Mouse (Mus musculus) cerebellum, adult 18-20 months (tissue): ENCODE measurements at regions not wholly inside any gene's neighbourhood (a gene's known extent, or its start where the extent isn't known, plus 50 kb on each side); places are given as distances from the start of the nearest gene placed in this dataset.

Experiments
- DNase-seq, 2 experiments: peaks; one replicate each; pipeline ENCODE4 v3.0.0; 2021

- no peak for DNase-seq
Measured at GRCm38 (mm10) chr13:107620210-107620609, 424.0 kb upstream of the Smim15 start.

- DNase-seq = no peak
Measured at GRCm38 (mm10) chr13:107619430-107619927, 424.8 kb upstream of the Smim15 start.

GRCm38 (mm10) chr13:107618796-107619429 is 425.3 kb upstream of the Smim15 start:
- DNase-seq = no peak

- DNase-seq = no peak
Measured at GRCm38 (mm10) chr13:107618369-107618771, 425.9 kb upstream of the Smim15 start.

GRCm38 (mm10) chr13:107617582-107617981 is 426.7 kb upstream of the Smim15 start:
- DNase-seq = no peak

- DNase-seq = no peak
Measured at GRCm38 (mm10) chr13:107616775-107617174, 427.5 kb upstream of the Smim15 start.

- DNase-seq = no peak
Measured at GRCm38 (mm10) chr13:107608996-107609503, 435.2 kb upstream of the Smim15 start.

GRCm38 (mm10) chr13:107607294-107607693 is 437.0 kb upstream of the Smim15 start:
- DNase-seq = no peak

- no peak for DNase-seq
Measured at GRCm38 (mm10) chr13:107602149-107602548, 442.1 kb upstream of the Smim15 start.

- no peak for DNase-seq
Measured at GRCm38 (mm10) chr13:107601132-107601439, 443.2 kb upstream of the Smim15 start.

GRCm38 (mm10) chr13:107600331-107601131 is 443.7 kb upstream of the Smim15 start:
- no peak for DNase-seq

- DNase-seq = no peak
Measured at GRCm38 (mm10) chr13:107599094-107599644, 445.1 kb upstream of the Smim15 start.

- DNase-seq = no peak
Measured at GRCm38 (mm10) chr13:107598391-107598790, 445.9 kb upstream of the Smim15 start.

- DNase-seq = no peak
Measured at GRCm38 (mm10) chr13:107597217-107597616, 447.0 kb upstream of the Smim15 start.

GRCm38 (mm10) chr13:107596183-107596582 is 448.1 kb upstream of the Smim15 start:
- DNase-seq = no peak

- DNase-seq = no peak
Measured at GRCm38 (mm10) chr13:107588399-107589002, 455.7 kb upstream of the Smim15 start.

- DNase-seq = no peak
Measured at GRCm38 (mm10) chr13:107587678-107588077, 456.6 kb upstream of the Smim15 start.

GRCm38 (mm10) chr13:107585936-107586335 is 458.3 kb upstream of the Smim15 start:
- DNase-seq = no peak

- DNase-seq = no peak
Measured at GRCm38 (mm10) chr13:107585353-107585752, 458.9 kb upstream of the Smim15 start.

GRCm38 (mm10) chr13:107578968-107579367 is 465.3 kb upstream of the Smim15 start:
- no peak for DNase-seq

GRCm38 (mm10) chr13:107577809-107578208 is 466.4 kb upstream of the Smim15 start:
- no peak for DNase-seq

- no peak for DNase-seq
Measured at GRCm38 (mm10) chr13:107577272-107577671, 467.0 kb upstream of the Smim15 start.

- no peak for DNase-seq
Measured at GRCm38 (mm10) chr13:107576701-107577100, 467.5 kb upstream of the Smim15 start.
